Mouse (Mus musculus) intestine, postnatal 0 days (tissue): ENCODE results near the gene Gngt2. TPM values are rescaled to one million over a fixed set of nuclear protein-coding genes. Genes with fewer than 3 reads are reported as not detected.

ENCODE experiments used
- ATAC-seq: fragments of 200-750 bp; cut with Nextera tagmentation; 2 replicates; pipeline ENCODE4 v1.8.0; 2017; ENCODE audit warnings: mild to moderate bottlenecking, moderate TSS enrichment, moderate library complexity
- H3K27ac ChIP-seq: fragments of 300-500 bp; sonication (generic); 2 replicates; pipeline ENCODE4 v1.5.1; 2014; ENCODE audit warnings: mild to moderate bottlenecking, low read depth, low read length, moderate library complexity
- H3K27me3 ChIP-seq: fragments of 300-500 bp; sonication (generic); replicated peaks from 2 replicates; pipeline ENCODE4 v1.6.1; 2014; ENCODE audit warnings: low read length, mixed read lengths; ENCODE audit not compliant: control insufficient read depth, insufficient read depth
- H3K36me3 ChIP-seq: fragments of 300-500 bp; sonication (generic); 2 replicates; pipeline ENCODE4 v1.6.1; 2014; ENCODE audit warnings: mild to moderate bottlenecking, moderate library complexity; ENCODE audit not compliant: control insufficient read depth, insufficient read depth
- H3K4me1 ChIP-seq: fragments of 300-500 bp; sonication (generic); replicated peaks from 2 replicates; pipeline ENCODE4 v1.6.1; 2014; ENCODE audit warnings: antibody characterized with exemption, low read length, mixed read lengths; ENCODE audit not compliant: control insufficient read depth, insufficient read depth
- H3K4me2 ChIP-seq: fragments of 300-500 bp; sonication (generic); replicated peaks from 2 replicates; pipeline ENCODE4 v1.6.1; 2014; ENCODE audit warnings: low read depth, mild to moderate bottlenecking, moderate library complexity
- H3K4me3 ChIP-seq: fragments of 300-500 bp; sonication (generic); 2 replicates; pipeline ENCODE4 v1.5.1; 2014; ENCODE audit warnings: low read depth, low read length
- H3K9ac ChIP-seq: fragments of 300-500 bp; sonication (generic); 2 replicates; pipeline ENCODE4 v1.6.1; 2014; ENCODE audit warnings: mild to moderate bottlenecking, low read depth, low read length
- H3K9me3 ChIP-seq: fragments of 300-500 bp; sonication (generic); 2 replicates; pipeline ENCODE4 v1.6.1; 2016; ENCODE audit warnings: mixed run types; ENCODE audit not compliant: control insufficient read depth
- CTCF ChIP-seq: sonication (generic); IDR thresholded peaks from 2 replicates; pipeline ENCODE4 v1.5.1; 2016; ENCODE audit warnings: low read depth, mild to moderate bottlenecking, control low read depth, antibody characterized with exemption, moderate library complexity
- WGBS: fragments of 180-500 bp; shearing (Covaris S2); extraction: QIAGEN DNeasy Blood & Tissue Kit; methylation state at CpG from one replicate; pipeline ENCODE4 v1.1.7; 2014; 5-methylcytosine and 5-hydroxymethylcytosine counted together
- polyA plus RNA-seq: library from polyadenylated mRNA; unstranded; fragments of >200 nt; fragmentation: Nextera tagmentation; extraction: Ambion mirVana; gene quantifications from 2 replicates; pipeline ENCODE4 v1.2.1, GENCODE M21; 2015

Gngt2 gene
- 19.9 and 23.2 TPM in 2 replicates for polyA plus RNA-seq

- peak within 1 kb of the TSS; percentile 21 for H3K4me2 ChIP-seq
Measured at GRCm38 (mm10) chr11:95837059-95837458, at the start of gene Gngt2. Gene Gngt2, plus strand, starts transcription at chr11:95837216.

GRCm38 (mm10) chr11:95789451-95789891 lies 47.5 kb upstream of the Gngt2 start:
- no peaks in the 10 kb centered on the region for H3K4me1 ChIP-seq
- 60% methylated on average over 8 of the region's 8 CpGs for WGBS
- H3K4me2 ChIP-seq, result no peak overlapping the region
- H3K27me3 ChIP-seq, result no peaks in the 10 kb centered on the region
- H3K9ac ChIP-seq, result no peak overlapping the region
- no peaks in the 10 kb centered on the region for H3K9me3 ChIP-seq
- no peak for TF ChIP-seq CTCF
- no peak overlapping the region for H3K27ac ChIP-seq
- no peak overlapping the region for H3K4me3 ChIP-seq
- H3K36me3 ChIP-seq, result no peaks in the 10 kb centered on the region
- no peak for ATAC-seq

More at GRCm38 (mm10) chr11:95837059-95837458, at the start of gene Gngt2:
- ATAC-seq, result no peak
- WGBS, result 28% methylated on average over 10 of the region's 10 CpGs
- Histone ChIP-seq H3K27ac (peak within 1 kb of the TSS; percentile 57), H3K4me1 (peaks cover 15% of the 10 kb centered on the region), H3K9ac (no peak within 1 kb of the TSS), H3K36me3 (peaks cover 4% of the 10 kb centered on the region; the same call in 1 of the 2 replicates), H3K4me3 (no peak within 1 kb of the TSS), H3K9me3 (no peaks in the 10 kb centered on the region), H3K27me3 (peaks cover 14% of the 10 kb centered on the region; the same call in 1 of the 2 replicates)
- TF ChIP-seq CTCF, result no peak

- WGBS, result 86% methylated on average over 13 of the region's 13 CpGs
- H3K4me1 ChIP-seq, result no peaks in the 10 kb centered on the region
- no peak for ATAC-seq
- H3K27ac ChIP-seq, result no peak overlapping the region
- no peak overlapping the region for H3K9ac ChIP-seq
- TF ChIP-seq CTCF, result no peak
- H3K36me3 ChIP-seq, result no peaks in the 10 kb centered on the region
- H3K27me3 ChIP-seq, result peaks cover 12% of the 10 kb centered on the region
- no peak overlapping the region for H3K4me2 ChIP-seq
- H3K4me3 ChIP-seq, result no peak overlapping the region
- no peaks in the 10 kb centered on the region for H3K9me3 ChIP-seq
Measured at GRCm38 (mm10) chr11:95791787-95792186, 45.2 kb upstream of the Gngt2 start.

DNA sequence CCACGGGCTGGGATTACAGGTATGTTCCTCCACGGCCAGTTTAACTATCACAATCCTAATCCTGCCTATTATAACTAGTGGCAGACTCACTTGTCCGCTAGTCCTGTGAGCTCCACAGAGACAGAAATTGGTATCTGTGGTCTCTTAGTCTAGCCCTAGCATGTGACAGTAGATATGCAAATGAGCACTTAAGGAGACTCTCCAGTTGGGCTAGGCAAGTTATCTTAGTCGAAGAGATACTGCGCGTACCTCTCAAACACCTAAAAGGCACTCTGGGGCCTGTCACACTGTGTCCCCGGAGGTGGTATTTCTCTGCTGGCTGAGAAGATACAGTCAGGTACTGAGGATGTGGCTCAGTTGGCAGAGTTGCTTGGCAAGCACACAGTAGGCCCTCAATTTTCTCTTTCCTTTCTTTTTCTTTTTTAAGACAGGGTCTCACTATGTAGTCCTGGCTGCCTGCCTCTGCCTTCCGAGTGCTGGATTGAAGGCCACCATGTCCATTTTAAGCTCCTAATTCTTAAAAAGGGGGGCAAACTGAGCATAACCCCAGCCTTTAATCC lies 44.0 kb upstream of the Gngt2 start:
- H3K27ac ChIP-seq, result no peak overlapping the region
- peaks cover 19% of the 10 kb centered on the region for H3K27me3 ChIP-seq
- H3K4me1 ChIP-seq, result no peaks in the 10 kb centered on the region
- H3K36me3 ChIP-seq, result no peaks in the 10 kb centered on the region
- TF ChIP-seq CTCF, result no peak
- H3K9me3 ChIP-seq, result no peaks in the 10 kb centered on the region
- no peak overlapping the region for H3K4me2 ChIP-seq
- H3K9ac ChIP-seq, result no peak overlapping the region
- no peak overlapping the region for H3K4me3 ChIP-seq
- ATAC-seq, result no peak
- 88% methylated on average over 8 of the region's 8 CpGs for WGBS

- ATAC-seq, result no peak
- Histone ChIP-seq H3K4me2 (no peak overlapping the region), H3K27me3 (peaks cover 19% of the 10 kb centered on the region), H3K9me3 (no peaks in the 10 kb centered on the region), H3K4me3 (no peak overlapping the region), H3K9ac (no peak overlapping the region), H3K27ac (no peak overlapping the region), H3K36me3 (no peaks in the 10 kb centered on the region), H3K4me1 (no peaks in the 10 kb centered on the region)
- no peak for TF ChIP-seq CTCF
- 66% methylated on average over 5 of the region's 5 CpGs for WGBS
Measured at GRCm38 (mm10) chr11:95794201-95794600, 42.8 kb upstream of the Gngt2 start.

DNA sequence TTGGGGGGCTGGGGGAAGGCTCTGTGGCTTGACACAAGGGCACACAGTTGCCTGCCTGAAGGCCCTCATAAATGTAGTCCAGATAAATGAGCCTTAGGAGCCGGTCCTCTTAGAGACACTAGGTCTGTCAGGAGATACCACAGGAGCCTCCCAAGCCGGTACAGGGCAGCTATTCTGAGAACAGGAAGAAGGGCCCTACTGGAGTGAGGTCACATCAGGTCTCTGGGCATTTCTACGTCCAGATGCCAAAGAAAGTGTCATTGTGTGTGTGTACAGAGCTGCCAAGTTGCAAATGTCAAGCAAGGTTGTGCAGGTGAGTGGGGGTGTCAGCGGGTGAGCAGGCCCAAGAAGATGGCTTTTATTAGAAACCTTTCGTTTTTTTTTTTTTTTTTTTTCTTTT lies 41.4 kb upstream of the Gngt2 start:
- Histone ChIP-seq H3K9ac (no peak overlapping the region), H3K9me3 (no peaks in the 10 kb centered on the region), H3K36me3 (no peaks in the 10 kb centered on the region), H3K4me1 (0 out of 2 replicates have a peak, but pooled peaks cover 2% of the 10 kb centered on the region), H3K4me3 (no peak overlapping the region), H3K27me3 (peaks cover 19% of the 10 kb centered on the region), H3K4me2 (no peak overlapping the region), H3K27ac (no peak overlapping the region)
- ATAC-seq, result no peak
- no peak for TF ChIP-seq CTCF
- 63% methylated on average over 5 of the region's 5 CpGs for WGBS
